Mouse (Mus musculus) MEL (cell line): Measurements from ENCODE around the gene Rit1. TPM values are rescaled to one million over a fixed set of nuclear protein-coding genes. Genes with fewer than 3 reads are reported as not detected.

Experiments
- DNase-seq: peaks from one replicate; pipeline ENCODE4 v3.0.0; 2011; ENCODE audit warnings: low read depth, low spot score
- H3K27ac ChIP-seq: 2 replicates; pipeline ENCODE4 v1.5.1; 2012; ENCODE audit warnings: low read depth, mild to moderate bottlenecking, control low read depth, low read length, moderate library complexity; ENCODE audit not compliant: control insufficient read depth
- H3K27me3 ChIP-seq, 2 experiments: fragments of 150-350 bp in 1 of 2; sonication (generic) in 1 of 2; 2 replicates each; pipeline ENCODE4 v1.6.1; 2012; ENCODE audit warnings: low read length in 2 of 2, mild to moderate bottlenecking in 2 of 2, improper control_type of control experiment in 1 of 2, moderate library complexity in 1 of 2; ENCODE audit not compliant: insufficient read depth in 2 of 2, control insufficient read depth in 1 of 2
- H3K36me3 ChIP-seq, 2 experiments: 2 replicates each; pipeline ENCODE4 v1.6.1; 2012 to 2014; ENCODE audit warnings: low read length in 2 of 2, improper control_type of control experiment in 1 of 2, inconsistent platforms in 1 of 2, mild to moderate bottlenecking in 1 of 2; ENCODE audit not compliant: insufficient read depth in 2 of 2, control insufficient read depth in 1 of 2
- H3K4me1 ChIP-seq, 2 experiments: fragments of 150-350 bp in 1 of 2; sonication (generic) in 1 of 2; 2 replicates each; pipeline ENCODE4 v1.6.1; 2012; ENCODE audit warnings: low read length in 2 of 2, improper control_type of control experiment in 1 of 2, mild to moderate bottlenecking in 1 of 2; ENCODE audit not compliant: insufficient read depth in 2 of 2, control insufficient read depth in 1 of 2
- H3K4me3 ChIP-seq, 2 experiments: fragments of 150-350 bp in 1 of 2; sonication (generic) in 1 of 2; 2 replicates each; pipeline ENCODE4 v1.5.1; 2012; ENCODE audit warnings: low read depth in 2 of 2, low read length in 2 of 2, mild to moderate bottlenecking in 2 of 2, moderate library complexity in 2 of 2, control low read depth in 1 of 2, improper control_type of control experiment in 1 of 2; ENCODE audit not compliant: control insufficient read depth in 1 of 2, insufficient read depth in 1 of 2
- H3K79me2 ChIP-seq: 2 replicates; pipeline ENCODE4 v1.6.1; 2012; ENCODE audit warnings: mild to moderate bottlenecking, low read length, moderate library complexity; ENCODE audit not compliant: control insufficient read depth, poor library complexity, insufficient read depth
- H3K9ac ChIP-seq: 2 replicates; pipeline ENCODE4 v1.6.1; 2012; ENCODE audit warnings: low read depth, mild to moderate bottlenecking, control low read depth, low read length, moderate library complexity; ENCODE audit not compliant: control insufficient read depth, poor library complexity, severe bottlenecking
- H3K9me3 ChIP-seq: fragments of 150-350 bp; sonication (generic); replicated peaks from 2 replicates; pipeline ENCODE4 v1.6.1; 2012; ENCODE audit warnings: mild to moderate bottlenecking, low read length, improper control_type of control experiment, moderate library complexity; ENCODE audit not compliant: insufficient read depth
- BHLHE40 ChIP-seq: IDR thresholded peaks from 2 replicates; pipeline ENCODE4 v1.6.1; 2012; ENCODE audit warnings: low read depth, mild to moderate bottlenecking, inconsistent platforms, low read length, improper control_type of control experiment, borderline replicate concordance
- CHD1 ChIP-seq: IDR thresholded peaks from 2 replicates; pipeline ENCODE4 v1.6.1; 2012; ENCODE audit warnings: low read depth, mild to moderate bottlenecking, inconsistent platforms, low read length, improper control_type of control experiment
- CHD2 ChIP-seq: IDR thresholded peaks from 2 replicates; pipeline ENCODE4 v1.6.1; 2011; ENCODE audit warnings: low read length, improper control_type of control experiment
- CTCF ChIP-seq, 3 experiments: IDR thresholded peaks in 2 of 3; conservative IDR thresholded peaks in 1 of 3; 2 replicates each; pipeline ENCODE4 v1.5.1; 2011 to 2012; ENCODE audit warnings: low read length in 3 of 3, low read depth in 2 of 3, mild to moderate bottlenecking in 2 of 3, improper control_type of control experiment in 1 of 3, inconsistent platforms in 1 of 3, mixed read lengths in 1 of 3, moderate library complexity in 1 of 3; ENCODE audit not compliant: control insufficient read depth in 1 of 3, insufficient read depth in 1 of 3, poor library complexity in 1 of 3, severe bottlenecking in 1 of 3
- EP300 ChIP-seq, 2 experiments: IDR thresholded peaks; 2 replicates each; pipeline ENCODE4 v1.6.1; 2011; ENCODE audit warnings: improper control_type of control experiment in 2 of 2, low read length in 2 of 2, low read depth in 1 of 2, mild to moderate bottlenecking in 1 of 2
- ETS1 ChIP-seq: IDR thresholded peaks from 2 replicates; pipeline ENCODE4 v1.6.1; 2012; ENCODE audit warnings: low read depth, mild to moderate bottlenecking, inconsistent platforms, low read length, improper control_type of control experiment, moderate library complexity
- GABPA ChIP-seq: IDR thresholded peaks from 2 replicates; pipeline ENCODE4 v1.6.1; 2012; ENCODE audit warnings: low read depth, mild to moderate bottlenecking, inconsistent platforms, low read length, improper control_type of control experiment, moderate library complexity
- HCFC1 ChIP-seq: IDR thresholded peaks from 2 replicates; pipeline ENCODE4 v1.6.1; 2012; ENCODE audit warnings: low read depth, mild to moderate bottlenecking, inconsistent platforms, low read length, improper control_type of control experiment, moderate library complexity
- MAX ChIP-seq: IDR thresholded peaks from 2 replicates; pipeline ENCODE4 v1.6.1; 2011; ENCODE audit warnings: low read length, improper control_type of control experiment
- MYC ChIP-seq: IDR thresholded peaks from 2 replicates; pipeline ENCODE4 v1.6.1; 2011; ENCODE audit warnings: low read depth, mild to moderate bottlenecking, low read length, improper control_type of control experiment, moderate library complexity
- RAD21 ChIP-seq: IDR thresholded peaks from 2 replicates; pipeline ENCODE4 v1.6.1; 2011; ENCODE audit warnings: mild to moderate bottlenecking, low read depth, low read length, improper control_type of control experiment
- SIN3A ChIP-seq: IDR thresholded peaks from 2 replicates; pipeline ENCODE4 v1.6.1; 2012; ENCODE audit warnings: low read length, improper control_type of control experiment, inconsistent platforms
- SMC3 ChIP-seq: IDR thresholded peaks from 2 replicates; pipeline ENCODE4 v1.6.1; 2011; ENCODE audit warnings: low read depth, low read length, improper control_type of control experiment
- TBP ChIP-seq: IDR thresholded peaks from 2 replicates; pipeline ENCODE4 v1.8.0; 2011; ENCODE audit warnings: low read depth, low read length, improper control_type of control experiment
- USF1 ChIP-seq: IDR thresholded peaks from 2 replicates; pipeline ENCODE4 v1.6.1; 2014; ENCODE audit warnings: low read depth, mild to moderate bottlenecking, inconsistent platforms, low read length, improper control_type of control experiment, moderate library complexity
- ZC3H11A ChIP-seq: IDR thresholded peaks from 2 replicates; pipeline ENCODE4 v1.6.1; 2012; ENCODE audit warnings: low read depth, mild to moderate bottlenecking, inconsistent platforms, low read length, improper control_type of control experiment
- ZNF384 ChIP-seq: IDR thresholded peaks from 2 replicates; pipeline ENCODE4 v1.6.1; 2012; ENCODE audit warnings: low read depth, mild to moderate bottlenecking, inconsistent platforms, low read length, improper control_type of control experiment
- polyA plus RNA-seq, 2 experiments: library from polyadenylated mRNA; stranded (reverse) in 1 of 2; unstranded in 1 of 2; fragments of >175 nt in 1 of 2; fragments of >200 nt in 1 of 2; gene quantifications; 2 replicates each; pipeline versions ENCODE4 v1.2.1 to v1.2.4; 2012; ENCODE audit warnings: low replicate concordance in 2 of 2, low read depth in 1 of 2; ENCODE audit not compliant: insufficient read length in 2 of 2, insufficient read depth in 1 of 2, missing spikeins in 1 of 2
- total RNA-seq: library from RNA; depleted of rRNA; stranded (reverse); fragments of 300-350 nt; gene quantifications from 2 replicates; pipeline ENCODE4 v1.2.3, GENCODE M21; 2012

Rit1 gene
- total and polyA plus RNA-seq, 3 experiments: 28.7 to 34.1 TPM; not detected in 1

GRCm38 (mm10) chr3:88754283-88754682, 37.6 kb downstream of the Rit1 start:
- Histone ChIP-seq H3K79me2 (no peaks in the 10 kb centered on the region), H3K9me3 (no peaks in the 10 kb centered on the region), H3K27me3 (no peaks in the 10 kb centered on the region), H3K36me3 (peaks cover 0 to 13% of the 10 kb centered on the region in 2 experiments; a peak in 2 of 4 replicates), H3K9ac (peak overlapping the region; percentile 30), H3K4me3 (peak overlapping the region; percentile 6 to 39), H3K4me1 (peaks cover 8 to 14% of the 10 kb centered on the region in 2 experiments; a peak in 3 of 4 replicates), H3K27ac (no peak overlapping the region)
- DNase-seq: peak; percentile 89
- TF ChIP-seq ZNF384: peak; percentile 55; the same call in 1 of the 2 replicates
- TF ChIP-seq MYC: peak; percentile 66; the same call in 1 of the 2 replicates
- TF ChIP-seq SIN3A: peak; percentile 61; the same call in 1 of the 2 replicates
- TF ChIP-seq HCFC1: peak; percentile 37; the same call in 1 of the 2 replicates
- peak; percentile 83 for TF ChIP-seq USF1
- TF ChIP-seq EP300 (IDR thresholded peaks at IDR 0.05; ENCODE audit: low read depth in 1 of 2, low read length in 2 of 2): 0 out of 4 replicates have a peak, but pooled peaks of 1 of the 2 experiments have one; percentile 2
- TF ChIP-seq ETS1: 0 out of 2 replicates have a peak, but pooled peaks have one; percentile 38
- TF ChIP-seq BHLHE40: no peak; the same call in 1 of the 2 replicates
- TF ChIP-seq SMC3: peak; percentile 87
- TF ChIP-seq GABPA: no peak
- TF ChIP-seq RAD21: peak; percentile 90
- peak; percentile 58 to 88 (median 69) for TF ChIP-seq CTCF (IDR thresholded peaks at IDR 0.05 in 2 of 3, conservative IDR thresholded peaks at IDR 0.05 in 1 of 3; ENCODE audit: control insufficient read depth in 1 of 3, insufficient read depth in 1 of 3, low read depth in 2 of 3, low read length in 3 of 3, poor library complexity in 1 of 3, severe bottlenecking in 1 of 3)
- TF ChIP-seq CHD1: no peak
- TF ChIP-seq ZC3H11A: peak; percentile 86
- peak; percentile 62; the same call in 1 of the 2 replicates for TF ChIP-seq MAX
- TF ChIP-seq TBP: peak; percentile 51; the same call in 1 of the 2 replicates
- TF ChIP-seq CHD2: no peak

- H3K9me3 ChIP-seq: no peaks in the 10 kb centered on the region
- H3K4me3 ChIP-seq: no peak overlapping the region
- H3K36me3 ChIP-seq: peaks cover 0 to 13% of the 10 kb centered on the region in 2 experiments; a peak in 2 of 4 replicates
- no peaks in the 10 kb centered on the region for H3K79me2 ChIP-seq
- TF ChIP-seq MYC (no peak), BHLHE40 (no peak)
- TF ChIP-seq, all 39 proteins: peak for 0
- Histone ChIP-seq H3K27me3 (no peaks in the 10 kb centered on the region), H3K9ac (no peak overlapping the region), H3K27ac (no peak overlapping the region), H3K4me1 (peaks cover 8 to 14% of the 10 kb centered on the region in 2 experiments; a peak in 3 of 4 replicates)
- no peak for DNase-seq
Measured at GRCm38 (mm10) chr3:88755541-88755940, 38.9 kb downstream of the Rit1 start.
